Mouse (Mus musculus) gastrocnemius, postnatal 4 days (tissue): ENCODE measurements at regions not wholly inside any gene's neighbourhood (a gene's known extent, or its start where the extent isn't known, plus 50 kb on each side); places are given as distances from the start of the nearest gene placed in this dataset.

Experiments used
- DNase-seq, 2 experiments: peaks; one replicate each; pipeline ENCODE4 v3.0.0; 2021 to 2022; ENCODE audit warnings: low spot score in 2 of 2, mixed read lengths in 2 of 2

DNA sequence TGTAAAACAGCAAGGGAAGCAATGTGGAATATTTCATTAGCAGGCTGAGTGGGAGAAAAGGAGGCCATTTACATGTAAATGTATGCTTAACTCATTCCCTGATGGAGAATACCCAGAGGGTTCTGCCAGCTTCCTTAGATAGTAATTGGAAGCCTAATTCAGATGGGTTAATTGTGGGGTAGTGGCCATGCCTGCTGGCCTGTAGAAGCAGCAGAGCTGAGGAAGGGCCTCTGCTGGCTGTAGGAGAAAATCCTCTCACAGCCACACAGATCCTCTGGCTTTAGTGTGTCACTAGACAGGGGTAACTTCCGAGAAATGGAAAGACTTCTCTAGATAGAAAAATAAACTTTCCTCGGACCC lies 1588.7 kb upstream of the Got2 start:
- no peak for DNase-seq

DNA sequence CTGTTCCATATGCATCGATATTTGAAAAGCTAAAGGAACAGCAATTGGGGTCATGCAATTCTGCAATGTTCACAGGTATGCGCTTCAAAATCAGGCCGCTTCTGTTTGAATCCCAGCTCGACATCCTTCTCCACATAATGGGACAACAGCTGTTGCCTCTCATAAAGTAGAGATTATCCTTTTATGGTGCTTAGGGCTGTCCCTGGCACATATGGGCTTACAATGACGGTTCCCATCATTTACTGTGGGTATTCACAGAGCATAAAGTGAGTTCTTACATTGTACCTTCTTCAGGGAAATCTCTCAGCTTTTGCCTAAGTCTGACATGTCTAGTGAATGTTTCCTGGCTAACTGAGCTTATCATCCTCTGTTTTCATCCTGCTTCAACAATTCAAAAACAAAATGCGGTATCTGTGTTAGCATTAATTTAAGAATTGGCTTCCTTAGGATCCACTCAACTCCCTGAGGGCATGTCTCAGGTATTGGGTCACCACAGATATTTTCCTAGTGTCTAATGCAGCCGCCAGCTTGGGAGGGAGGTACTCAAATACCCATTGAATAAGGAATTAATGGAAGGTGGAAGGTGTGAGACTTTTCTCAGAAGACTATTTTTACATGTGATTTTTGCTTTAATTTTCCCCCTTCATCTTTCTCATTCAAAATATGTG lies 1588.2 kb upstream of the Got2 start:
- no peak for DNase-seq

DNA sequence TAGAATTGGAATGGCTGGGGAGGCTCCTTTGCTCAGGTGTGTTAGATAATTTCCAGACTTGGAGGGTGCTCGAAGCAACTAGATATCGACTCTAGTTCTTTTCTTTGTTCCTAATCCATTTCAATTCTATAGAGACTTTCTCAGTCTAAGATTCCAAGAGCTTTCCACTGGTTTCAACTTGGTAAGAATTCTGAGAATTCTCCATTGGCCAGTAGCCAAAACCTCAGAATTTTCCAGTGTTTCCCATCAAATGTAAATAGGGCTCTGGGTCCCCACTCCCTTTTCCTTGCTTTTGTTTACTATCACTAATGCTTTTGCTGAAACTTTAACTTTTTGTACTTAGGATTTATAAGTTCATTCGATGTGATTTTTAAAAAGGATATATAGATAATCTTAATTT lies 1585.0 kb upstream of the Got2 start:
- DNase-seq = no peak

DNA sequence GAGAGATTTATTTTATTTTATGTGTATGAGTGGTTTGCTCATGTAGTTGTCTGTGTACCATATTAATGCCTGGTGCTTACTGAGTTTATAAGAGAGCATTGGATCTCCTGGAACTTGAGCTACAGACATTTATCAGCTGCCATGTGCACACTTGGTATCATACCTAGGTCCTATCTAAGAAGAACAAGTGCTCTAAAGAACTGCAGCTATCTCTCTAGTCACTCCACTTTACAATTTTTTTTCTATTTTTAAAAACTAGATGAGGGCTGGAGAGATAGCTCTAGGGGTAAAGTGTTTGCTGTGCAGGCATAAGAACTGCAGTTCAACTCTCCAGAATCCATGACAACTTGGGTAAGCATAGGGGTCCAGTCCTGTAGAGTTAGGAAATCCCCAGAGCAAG lies 1573.1 kb upstream of the Got2 start:
- no peak for DNase-seq

DNA sequence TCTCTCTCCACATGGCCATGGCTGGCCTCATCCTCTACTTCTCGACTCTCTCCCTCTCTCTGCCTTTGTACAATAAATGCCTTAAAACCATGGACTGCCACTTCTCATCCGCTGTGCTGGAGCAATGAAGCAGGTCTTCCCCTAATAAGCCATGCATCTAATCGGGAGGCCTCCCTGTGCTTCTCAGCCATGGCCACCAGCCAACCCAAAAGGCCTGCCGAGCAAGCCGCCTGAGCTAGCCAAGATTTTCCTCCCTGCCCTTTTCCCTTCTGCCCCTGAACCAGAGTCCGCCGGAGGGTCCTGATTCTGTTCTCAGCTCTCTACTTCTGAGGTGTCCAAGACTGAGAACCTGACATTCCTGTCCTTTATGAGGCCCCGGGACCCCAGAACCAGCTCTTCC lies 1559.3 kb upstream of the Got2 start:
- DNase-seq = no peak

DNA sequence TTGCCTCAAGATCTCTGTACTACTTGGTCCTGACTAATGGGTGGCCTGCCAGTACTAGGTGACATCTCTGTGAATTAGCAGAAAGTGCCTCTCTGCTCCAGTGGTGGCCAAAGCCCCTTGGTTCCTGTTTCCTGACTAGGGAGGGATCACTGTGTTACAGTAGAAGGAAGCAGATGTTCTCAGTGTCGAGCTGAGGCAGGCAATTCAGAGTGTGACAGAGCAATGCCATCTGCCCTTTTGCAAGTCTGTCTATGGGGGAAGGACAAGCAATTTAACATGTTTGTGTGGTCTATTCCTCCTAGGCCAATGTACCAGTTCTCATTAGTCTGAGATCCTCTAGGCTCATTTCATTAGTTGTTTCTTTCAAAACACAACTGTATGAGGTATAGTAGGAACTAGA lies 1553.1 kb upstream of the Got2 start:
- no peak for DNase-seq

DNA sequence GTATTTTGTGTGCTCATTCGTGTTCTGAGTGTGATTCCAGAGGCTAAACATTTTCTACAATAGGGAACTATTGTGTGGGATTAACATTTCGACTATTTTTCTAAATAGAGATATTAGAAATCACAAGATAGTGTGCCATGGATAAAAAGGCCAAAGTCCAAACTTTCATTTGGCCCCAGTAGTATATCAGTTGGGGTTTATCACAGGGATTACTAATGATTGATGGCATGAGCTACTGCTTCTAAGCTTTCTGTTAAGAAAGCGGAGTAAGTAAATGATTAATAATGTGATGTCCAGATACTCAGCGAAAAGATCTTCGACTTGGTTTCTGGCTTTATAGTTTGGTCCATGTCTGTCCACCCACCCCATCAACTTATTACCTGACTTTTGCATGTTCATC lies 1545.2 kb upstream of the Got2 start:
- DNase-seq = no peak

DNA sequence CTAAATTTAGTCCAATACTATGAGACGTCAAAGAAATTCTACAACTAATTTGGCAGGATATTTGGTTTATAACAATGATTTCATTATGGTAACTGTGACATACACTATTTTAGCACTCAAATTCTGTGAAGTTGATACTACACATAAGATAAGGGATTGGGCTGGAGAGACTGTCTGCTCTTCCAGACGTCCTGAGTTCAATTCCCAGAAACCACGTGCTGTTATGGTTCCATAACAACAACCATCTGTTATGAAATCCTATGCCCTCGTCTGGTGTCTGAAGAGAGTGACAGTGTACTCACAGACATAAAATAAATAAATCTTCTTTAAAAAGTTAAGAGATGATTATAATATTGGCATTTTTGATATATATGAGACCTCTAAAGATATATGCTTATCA lies 1543.1 kb upstream of the Got2 start:
- DNase-seq = no peak

DNA sequence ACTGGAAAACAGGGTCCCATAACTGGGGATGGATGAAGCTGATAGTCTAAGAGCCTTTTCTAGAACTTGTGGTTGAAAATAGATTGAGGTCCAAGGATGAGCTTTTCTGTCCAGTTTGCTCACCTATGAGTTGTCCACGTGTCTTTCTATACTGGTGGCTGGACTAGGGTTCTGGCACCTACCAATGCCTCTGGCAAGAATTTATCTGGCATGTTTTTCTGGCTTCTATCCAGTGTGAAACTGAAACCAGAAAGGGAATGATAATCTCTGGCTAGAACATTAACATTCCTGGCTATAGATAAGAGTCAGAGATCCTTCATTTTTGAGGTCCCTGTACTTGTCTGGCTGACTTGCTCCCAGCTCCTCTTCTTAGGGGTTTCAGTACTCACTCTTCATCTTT lies 1534.0 kb upstream of the Got2 start:
- no peak for DNase-seq

DNA sequence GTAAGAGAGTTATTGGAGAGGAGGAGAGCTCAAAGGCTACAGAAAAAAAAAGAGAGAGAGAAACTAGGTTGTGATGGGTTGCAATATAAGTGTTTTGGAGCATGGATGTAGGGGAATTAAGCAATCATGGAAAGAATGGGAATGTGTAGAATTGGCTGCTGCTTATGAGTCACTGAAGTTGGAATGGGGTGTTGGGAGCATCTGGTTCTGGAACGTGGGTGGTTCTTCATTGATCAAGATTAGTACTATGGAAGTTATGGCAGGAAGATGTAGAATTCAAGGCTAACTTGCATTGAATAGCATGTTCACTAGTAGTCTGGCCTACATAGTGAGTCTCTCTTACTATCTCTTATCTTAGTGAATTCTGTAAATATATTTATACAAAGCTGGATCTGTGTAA lies 1526.4 kb upstream of the Got2 start:
- DNase-seq = no peak

DNA sequence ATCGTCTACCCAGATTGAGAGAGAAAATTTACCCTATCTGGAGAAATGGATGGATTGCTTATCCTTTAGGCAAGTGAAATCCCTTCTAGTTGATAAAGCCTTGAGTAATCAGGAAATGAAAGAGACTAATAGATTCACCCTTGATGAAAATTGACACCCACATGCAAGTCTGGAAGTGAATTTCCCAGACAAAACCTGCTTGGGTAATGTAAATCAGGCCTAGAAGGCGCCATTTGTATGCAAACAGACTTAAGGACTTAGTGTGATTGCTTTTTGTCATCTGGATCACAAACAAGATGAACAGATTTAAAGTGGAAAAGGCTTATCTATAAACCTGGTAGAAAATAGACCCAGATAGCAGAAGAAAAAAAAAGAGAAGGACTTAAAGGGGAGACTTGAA lies 1515.0 kb upstream of the Got2 start:
- DNase-seq = no peak

DNA sequence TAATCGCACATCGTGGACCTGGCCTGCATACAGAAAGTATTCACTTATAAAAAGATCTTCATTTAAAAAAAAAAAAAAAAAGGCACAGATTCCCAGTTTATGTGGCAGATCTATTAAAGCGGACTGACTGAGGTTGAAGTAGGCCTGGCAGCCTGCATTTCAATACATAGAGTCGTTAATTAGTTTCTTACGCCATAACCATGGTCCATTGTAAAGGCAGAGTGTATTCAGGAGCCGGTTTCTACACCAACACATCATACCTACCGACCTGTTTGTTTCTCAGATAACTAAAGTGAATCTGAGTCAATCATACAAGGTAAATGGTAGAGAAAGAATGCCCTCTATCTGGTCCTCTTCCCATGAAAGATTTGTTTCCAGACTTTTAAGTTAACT lies 1509.0 kb upstream of the Got2 start:
- no peak for DNase-seq

DNA sequence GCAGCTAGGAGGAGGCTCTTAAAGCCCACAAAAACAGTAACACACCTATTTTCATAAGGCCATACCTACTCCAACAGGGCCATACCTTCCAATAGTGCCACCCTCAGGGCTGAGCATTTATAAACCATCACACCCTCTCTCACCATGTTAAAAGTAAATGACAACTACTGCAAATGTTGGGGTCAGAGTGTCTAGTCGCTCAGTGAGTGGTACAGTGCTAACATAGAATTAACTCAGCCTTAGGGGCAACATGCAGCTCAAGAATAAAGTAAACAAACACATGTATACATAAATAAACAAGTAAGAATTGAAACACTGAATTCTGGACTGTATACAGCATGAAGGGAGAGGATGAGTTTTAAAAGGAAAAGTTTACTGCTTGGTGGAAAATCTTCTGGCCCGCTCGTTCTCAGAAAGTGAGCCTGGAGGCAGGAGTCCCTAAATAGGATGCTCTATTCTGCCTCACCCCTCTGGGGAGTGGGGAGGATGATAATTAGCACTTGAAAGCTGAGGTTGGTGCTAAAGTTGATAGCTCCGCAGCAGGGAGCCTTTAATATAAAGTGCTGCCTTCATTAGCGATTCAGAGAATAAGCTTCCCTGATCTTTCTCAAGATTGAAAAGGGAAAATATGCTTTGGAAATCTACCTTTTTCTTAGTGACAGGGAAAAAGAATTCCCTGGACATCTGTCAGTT lies 1508.4 kb upstream of the Got2 start:
- DNase-seq = no peak

DNA sequence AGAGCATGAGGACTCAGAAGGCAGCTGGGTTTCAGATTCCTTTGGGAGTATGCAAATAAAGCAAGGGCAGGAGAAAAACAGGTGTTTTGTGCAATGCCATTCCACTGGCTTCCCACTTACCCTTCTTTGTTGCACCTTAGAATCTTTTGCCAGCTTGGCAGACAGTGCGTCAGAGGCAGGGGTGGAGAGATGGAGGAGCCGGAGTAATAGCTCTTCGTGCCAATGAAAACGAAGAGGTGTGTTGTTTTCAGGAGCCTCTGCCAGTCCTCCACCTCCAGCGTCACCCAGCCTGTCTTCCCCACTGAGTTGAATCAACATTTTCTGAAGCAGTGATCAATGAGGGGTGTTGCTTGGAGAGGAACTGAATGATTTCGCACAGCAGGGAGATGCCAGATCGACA lies 1501.3 kb upstream of the Got2 start:
- DNase-seq = no peak

DNA sequence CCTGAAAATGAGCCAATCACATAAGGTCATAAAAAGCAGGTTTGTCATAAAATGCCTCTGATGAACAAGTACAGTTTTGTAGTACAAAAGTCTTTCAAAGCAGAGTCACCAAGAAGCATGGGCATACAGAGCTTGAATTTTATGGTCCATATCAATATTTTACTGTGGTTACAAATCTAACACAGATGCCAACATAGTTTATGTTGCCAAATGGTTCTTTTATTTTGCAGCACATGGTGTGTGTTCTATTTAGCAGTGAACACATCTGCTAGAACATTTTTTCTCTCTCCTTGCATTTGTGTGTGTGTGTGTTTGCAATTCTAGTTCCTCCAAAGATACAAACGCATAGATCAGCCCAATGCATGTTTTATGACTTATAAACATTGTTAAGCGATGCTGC lies 1500.8 kb upstream of the Got2 start:
- DNase-seq = no peak

DNA sequence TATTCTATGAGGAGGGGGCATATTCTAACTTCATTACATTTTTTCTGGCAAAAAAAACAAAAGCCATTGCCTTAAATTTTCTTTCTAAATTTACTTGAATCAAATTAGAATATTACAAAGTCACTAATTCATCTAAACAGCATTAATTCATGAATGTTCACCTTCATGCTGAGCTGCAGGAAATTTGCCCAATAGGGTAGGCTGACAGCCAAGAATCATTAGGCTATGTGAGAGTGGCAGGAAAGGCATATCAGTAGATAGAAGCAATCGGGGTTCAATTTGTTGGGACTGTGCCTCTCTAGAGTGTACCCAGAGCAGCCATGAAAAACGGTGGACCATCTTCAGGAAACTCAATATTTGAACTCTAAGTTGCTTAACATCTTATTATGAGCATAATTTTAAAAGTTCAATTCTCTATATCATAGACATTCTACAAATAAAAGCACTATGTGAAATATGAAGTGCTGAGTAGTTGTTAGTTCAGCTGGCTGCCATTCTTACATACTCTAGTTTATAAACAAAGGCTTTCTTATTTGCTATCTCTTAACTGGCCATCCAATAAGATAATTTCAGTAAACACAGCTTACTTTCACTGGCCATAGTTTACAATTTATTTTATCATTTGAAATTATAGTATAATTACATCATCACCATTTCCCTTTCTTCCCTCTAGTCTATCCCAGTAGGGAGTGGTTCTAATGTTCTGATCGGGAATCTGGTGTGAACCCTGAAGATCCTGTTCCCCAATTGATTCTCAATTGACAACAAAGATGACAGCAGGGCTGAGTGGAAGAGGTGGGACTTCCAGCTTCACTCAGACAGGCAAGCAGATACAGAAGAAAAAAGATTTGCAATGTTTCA lies 1486.8 kb upstream of the Got2 start:
- DNase-seq = no peak

DNA sequence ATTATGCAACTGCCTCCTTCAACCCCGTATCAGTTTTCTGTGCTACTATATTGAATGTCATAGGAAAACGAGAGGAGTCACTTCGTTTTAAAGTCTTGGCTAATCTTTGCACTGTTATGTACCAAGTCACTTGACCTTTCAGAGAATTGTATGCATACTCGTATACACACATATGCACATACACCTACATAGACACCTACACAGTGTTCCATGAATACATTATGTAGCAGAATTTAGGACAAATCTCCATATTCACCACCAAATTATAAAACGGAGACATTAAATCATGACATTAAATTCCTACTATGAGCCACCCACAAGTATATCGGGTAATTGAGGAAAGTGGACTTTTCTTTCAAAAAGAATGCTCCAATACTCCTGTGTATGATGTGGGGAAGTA lies 1458.3 kb upstream of the Got2 start:
- no peak for DNase-seq

DNA sequence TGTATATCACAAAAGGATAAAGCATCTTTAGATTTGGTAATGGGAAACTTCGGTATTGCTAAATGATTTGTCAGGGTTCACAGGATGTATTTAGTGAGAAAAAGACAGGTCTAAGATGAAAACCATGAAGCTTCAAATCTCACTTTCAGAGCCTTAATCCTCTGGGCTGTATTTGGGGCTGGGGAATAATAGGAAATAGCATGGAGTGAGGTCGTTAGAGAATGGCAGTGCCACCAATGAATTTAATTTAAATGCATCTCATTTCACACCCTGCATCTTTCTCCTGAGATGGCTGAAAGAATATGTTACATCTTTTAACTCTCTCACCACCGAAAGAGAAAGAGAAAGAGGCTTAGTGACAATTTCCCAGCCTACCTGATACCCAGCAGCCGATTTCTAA lies 1427.2 kb upstream of the Got2 start:
- no peak for DNase-seq

DNA sequence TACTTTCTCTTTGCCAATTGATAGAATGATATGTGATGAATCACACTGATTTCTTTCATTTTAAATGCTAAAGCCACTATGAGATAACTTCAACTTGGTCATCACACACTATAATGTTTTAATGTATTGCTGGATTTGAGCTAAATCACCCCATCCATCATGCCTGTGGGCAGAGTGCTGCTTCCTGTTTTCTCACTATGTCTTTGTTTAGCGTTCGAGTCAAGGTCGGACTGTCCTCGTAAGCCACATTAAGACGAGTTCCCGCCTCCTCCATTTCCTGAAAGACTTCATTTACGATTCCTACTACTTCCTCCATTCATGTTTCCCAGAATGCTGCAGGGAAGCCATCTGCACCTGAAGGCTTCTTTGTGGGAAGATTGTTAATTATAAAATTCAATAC lies 1420.0 kb upstream of the Got2 start:
- no peak for DNase-seq

DNA sequence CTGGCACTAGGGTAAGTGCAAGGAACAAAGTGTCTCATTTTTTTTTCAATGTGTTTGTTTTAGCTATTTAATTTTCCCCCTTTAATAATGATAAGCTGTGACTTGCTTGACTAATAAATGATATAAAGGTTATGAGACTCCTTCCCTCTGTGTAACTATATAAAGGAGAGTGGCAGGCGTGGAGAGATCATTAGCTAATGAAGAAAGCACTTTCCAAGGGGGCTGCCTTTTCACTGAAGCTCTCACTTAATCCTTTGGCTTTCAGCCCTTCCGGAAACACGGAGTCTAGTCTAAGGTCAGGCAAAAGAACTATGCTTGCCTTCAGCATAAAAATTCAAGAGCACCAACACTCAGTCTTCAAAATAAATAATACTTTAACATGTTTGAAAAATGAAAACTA lies 1382.2 kb upstream of the Got2 start:
- no peak for DNase-seq

DNA sequence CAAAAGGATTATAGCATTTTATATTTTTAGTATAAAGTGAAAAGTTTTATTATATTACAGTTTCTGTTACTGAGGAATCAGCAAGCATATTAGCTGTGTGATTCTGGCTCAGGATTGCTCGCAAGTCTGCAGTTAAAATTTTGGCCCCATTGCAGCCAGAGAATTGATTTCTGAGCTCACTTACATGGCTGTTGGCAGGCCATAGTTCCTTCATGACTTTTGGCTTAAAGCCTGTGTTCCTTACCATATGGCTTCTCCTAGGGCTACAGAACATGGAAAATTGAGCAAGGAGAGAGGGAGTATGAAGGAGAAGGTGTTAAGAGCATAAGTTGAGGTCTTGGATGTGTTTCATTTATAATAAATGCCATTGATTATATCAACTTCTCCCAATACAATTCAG lies 1372.6 kb upstream of the Got2 start:
- no peak for DNase-seq

DNA sequence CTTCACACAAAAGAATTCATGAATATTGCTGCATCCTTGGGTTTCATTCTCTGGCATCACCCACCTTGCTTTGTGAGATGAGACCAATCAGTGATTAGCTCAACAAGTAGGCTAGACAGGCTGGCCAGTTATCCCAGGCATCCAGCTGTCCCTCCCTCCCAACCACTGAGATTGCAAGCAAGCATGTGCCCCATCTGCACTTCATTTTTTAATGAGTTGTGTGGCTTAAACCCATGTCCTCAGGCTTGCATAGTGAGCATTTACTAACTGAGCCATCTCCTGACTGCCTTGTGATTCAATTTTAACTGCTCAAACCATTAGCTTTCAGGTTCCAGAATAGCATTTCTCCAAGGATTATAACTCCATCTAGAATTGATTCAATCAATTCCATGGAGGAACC lies 1365.8 kb upstream of the Got2 start:
- DNase-seq = no peak

DNA sequence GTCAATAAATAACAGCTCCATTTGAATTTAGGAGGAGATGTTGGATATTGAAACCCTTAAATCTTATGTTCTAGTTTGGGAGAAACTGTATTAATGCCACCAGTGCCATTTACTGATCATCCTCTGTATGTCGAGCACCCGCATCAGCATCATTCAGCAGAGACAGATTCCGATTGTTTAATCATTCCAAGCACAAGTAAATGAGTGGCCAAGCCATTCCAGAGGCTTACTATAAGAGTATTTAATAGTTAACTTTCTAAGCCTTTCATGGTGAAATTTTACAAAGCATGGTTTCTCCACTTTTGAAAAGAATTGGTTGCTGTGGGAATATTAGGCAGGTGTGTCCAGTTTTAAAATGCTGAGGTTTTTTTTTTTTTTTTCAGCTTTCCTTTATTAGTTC lies 1363.9 kb upstream of the Got2 start:
- no peak for DNase-seq
